Mouse (Mus musculus): ENCODE results near the gene Steap3.

The Steap3 gene

DNA sequence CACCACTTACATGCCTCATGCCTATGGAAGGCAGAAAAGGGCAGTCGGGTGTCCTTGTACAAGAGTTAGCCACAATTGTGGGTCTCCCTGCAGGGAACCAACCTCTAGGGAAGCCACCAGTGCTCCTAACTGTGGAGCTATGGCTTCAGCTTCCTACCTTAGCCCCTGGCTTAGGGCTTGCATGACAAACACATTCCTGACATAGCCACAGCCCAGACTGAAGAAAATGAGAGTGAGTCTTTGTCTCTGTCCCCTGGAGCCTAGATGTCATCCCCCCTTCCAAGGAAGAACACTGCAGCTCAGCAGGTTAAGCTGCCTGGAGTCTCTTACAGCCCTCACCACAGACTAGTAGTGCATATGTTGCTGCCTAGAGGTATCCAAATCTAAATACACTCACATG is 67.7 kb downstream of the Steap3 start:
- no peak for ATAC-seq (ENCODE audit: insufficient number of reproducible peaks, low FRiP score, low TSS enrichment)

DNA sequence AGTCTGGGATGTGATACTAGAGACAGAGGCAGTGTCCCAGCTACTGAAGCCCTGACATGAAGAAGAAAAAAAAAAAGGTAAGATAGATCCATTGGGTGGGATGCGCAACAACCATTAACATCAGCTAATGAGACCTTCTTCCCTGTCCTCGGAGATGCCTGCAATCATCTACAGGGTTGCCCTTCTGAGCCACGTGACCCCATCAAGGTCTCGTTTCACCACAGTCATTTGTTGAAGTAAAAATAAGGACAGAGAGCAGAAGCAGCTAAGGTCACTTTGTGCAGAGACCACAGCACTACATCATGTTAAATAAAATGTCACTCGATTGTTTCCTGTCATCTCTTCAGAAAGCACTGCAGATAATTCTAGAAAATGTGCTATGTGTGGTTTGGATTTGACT is 68.7 kb downstream of the Steap3 start:
- no peak for ATAC-seq (ENCODE audit: insufficient number of reproducible peaks, low FRiP score, low TSS enrichment)

DNA sequence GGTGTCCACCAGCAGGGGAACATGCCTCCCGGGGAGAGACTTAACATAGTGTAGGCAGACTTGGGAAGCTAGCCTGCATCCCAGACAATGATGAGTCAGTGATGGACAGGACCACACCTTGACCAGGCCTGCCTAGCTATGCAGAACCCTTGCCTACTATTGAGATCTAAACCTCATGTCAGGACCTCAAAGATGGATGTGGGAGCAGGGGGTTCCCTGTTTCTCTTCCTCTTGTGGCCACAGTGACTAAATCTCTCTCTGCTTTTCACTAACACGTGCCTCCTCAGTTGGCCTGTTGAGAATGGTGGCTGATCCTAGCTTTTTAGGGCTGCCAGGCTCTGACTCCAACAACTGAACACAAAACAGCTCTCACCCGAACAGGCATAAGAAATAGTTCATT is 70.0 kb downstream of the Steap3 start:
- ATAC-seq (ENCODE audit: insufficient number of reproducible peaks, low FRiP score, low TSS enrichment): no peak

DNA sequence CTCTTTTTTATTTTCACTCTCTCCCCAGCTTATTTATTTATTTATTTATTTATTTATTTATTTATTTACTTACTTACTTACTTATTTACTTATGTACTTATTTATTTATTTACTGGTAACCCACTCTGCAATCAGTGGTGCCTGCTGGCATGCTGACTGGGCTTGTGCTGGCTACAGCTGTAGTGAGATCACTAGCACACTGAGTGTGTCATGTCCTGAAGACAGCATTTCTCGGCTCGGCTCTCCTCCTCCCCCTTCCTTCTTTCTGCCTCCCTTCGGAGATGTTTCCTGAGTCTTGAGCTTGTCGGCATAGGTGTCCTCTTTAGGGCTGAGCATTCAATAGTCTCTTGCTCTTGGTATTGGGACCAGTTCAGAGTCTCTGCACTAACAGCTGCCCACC is 73.6 kb downstream of the Steap3 start:
- no peak for ATAC-seq (ENCODE audit: insufficient number of reproducible peaks, low FRiP score, low TSS enrichment)

DNA sequence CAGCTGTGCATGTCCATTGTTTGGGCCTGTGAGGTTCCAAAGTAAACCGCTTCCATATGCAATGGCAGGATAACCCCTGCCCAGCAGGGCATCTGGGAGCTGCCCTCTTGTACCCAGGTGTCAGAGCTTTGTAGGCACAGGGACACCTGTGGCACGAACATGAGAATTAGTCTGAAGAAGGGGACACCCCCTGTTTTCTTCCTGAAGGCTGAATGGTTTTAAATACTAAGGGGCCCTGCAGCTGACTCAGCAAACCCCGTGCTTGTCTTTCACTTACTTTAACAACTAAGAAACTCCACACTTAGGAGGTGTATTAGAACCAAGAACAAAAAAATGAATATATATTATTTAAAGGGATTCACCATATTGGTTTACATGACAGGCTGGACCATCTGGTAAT is 74.4 kb downstream of the Steap3 start:
- no peak for ATAC-seq (ENCODE audit: insufficient number of reproducible peaks, low FRiP score, low TSS enrichment)

DNA sequence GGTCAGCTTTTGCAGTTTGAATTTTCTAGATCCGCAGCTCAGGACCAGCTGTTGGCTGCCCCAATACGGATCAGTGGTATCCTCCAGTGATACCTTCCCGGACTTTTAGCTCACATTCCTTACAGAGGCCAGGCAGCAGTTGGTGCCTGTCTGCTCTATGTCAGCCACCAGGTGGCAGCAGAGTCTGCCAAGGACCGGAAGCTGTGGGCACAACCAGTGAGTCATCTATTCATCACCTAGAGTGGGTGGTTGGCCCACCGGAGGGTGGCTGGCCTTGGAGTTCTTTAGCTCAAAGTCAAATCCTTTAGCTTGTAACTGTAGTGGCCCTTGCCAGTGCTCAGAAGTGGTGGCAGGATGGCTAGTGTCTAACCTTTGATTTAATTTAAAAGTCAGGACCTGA is 75.3 kb downstream of the Steap3 start:
- peak; percentile 59; the same call in 1 of the 2 replicates for ATAC-seq (ENCODE audit: insufficient number of reproducible peaks, low FRiP score, low TSS enrichment)

DNA sequence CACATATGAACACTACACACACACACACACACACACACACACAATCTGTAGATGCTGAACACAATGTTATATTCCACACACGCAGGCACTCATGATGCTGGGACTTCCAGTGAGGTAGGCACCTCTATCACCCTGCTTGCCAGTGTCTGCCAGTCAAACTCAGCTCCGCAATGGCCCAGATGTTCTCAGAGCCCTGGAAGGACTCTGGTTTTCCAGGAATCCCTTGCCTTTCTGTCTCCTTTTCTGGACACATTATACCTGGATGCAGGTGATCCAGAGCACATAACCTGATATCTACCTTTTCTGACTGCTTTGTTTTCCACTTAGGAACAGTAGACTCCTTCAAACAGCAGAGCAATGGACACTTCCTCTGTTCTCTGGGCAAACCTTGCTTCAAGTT is 75.8 kb downstream of the Steap3 start:
- ATAC-seq (ENCODE audit: insufficient number of reproducible peaks, low FRiP score, low TSS enrichment): no peak

DNA sequence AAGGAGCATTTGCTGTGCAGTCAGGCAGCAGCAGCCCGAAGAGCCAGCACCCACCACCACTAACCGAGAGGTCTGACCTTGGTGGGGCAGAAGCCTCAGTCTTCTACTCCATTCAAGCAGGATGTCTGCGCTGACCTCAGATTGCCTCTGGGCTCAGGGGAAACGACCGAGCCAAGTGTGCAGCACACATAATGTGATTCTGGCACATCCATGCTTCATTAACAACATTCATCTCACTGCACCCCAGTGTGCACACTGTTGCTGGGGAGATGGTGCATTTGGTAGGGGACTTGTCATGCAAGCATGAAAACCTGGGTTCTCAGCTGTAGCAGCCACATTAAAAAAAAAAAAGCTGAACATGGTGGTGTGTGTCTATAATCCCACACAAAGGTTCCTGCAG is 76.6 kb downstream of the Steap3 start:
- ATAC-seq (ENCODE audit: insufficient number of reproducible peaks, low FRiP score, low TSS enrichment): no peak

DNA sequence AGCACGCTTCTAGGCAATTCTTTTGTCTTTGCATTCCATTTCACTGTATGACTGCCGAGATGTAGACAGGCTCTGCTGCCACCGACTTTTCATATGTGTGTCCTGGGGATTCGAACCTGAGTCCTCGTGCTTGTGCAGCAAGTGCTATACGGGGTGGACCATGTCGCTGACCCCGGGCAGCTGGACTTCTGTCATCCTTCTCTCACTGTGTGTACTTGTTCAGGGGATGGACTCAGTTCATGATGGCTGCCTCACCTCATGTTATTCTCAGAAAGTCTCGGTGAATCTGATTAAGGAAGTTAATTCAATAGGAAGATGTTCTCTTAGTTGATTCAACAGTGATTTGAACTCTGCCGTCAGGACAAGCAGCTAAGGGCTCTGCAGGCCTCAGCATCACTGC is 78.9 kb downstream of the Steap3 start:
- ATAC-seq (ENCODE audit: insufficient number of reproducible peaks, low FRiP score, low TSS enrichment): no peak

DNA sequence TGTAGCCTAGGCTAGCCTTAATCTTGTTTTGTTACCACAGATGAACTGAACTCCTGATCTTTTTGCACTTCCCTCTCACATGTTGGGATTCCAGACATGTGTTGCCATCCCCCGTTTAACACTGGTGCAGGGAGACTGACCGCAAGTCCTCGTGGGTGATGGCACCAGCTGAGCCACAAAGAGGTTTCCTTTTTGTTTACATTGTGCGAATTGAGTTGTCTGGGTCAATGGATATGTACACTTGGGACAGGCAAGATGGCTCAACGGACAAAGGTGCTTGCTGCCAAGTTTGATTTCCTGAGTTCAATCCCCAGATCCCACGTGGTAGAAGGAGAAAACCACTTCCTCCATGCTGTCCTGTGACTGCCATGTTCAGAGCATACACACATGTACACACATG is 80.2 kb downstream of the Steap3 start:
- ATAC-seq (ENCODE audit: insufficient number of reproducible peaks, low FRiP score, low TSS enrichment): no peak

DNA sequence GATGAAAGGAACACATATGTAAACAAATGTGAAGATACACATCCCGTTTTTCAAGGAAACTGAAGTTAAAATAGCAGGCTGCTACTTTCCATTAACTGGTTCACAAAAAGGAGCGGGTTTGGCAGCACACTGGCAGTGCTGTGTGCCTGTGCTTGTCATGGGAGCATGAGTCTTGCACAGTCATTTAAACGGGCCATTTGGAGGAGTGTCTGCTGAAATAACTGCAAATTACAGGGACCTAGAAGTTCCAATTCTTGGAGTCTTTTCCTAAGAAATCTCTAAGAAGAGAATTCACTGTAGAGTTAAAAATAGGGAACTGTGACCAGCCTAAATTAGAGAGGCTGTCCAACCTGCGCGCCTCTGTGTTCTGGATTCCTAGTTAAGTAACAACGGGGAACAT is 81.6 kb downstream of the Steap3 start:
- ATAC-seq (ENCODE audit: insufficient number of reproducible peaks, low FRiP score, low TSS enrichment): no peak

DNA sequence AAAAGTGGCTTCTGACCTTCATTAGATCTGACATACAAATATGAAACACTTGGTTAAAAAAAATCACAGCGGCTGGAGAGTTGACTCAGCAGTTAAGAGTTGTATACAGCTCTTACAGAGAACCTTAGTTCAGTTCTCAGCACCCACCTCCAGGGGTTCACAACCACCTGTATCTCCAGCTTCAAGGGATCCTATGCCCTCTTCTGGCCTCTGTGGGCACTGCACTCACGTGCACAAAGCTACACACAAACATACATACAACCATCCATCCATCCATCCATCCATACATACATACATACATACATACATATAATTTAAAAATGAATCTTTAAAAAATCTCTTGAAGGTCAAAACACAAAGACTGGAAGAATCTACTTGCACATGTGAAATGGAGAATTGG is 82.2 kb downstream of the Steap3 start:
- ATAC-seq (ENCODE audit: insufficient number of reproducible peaks, low FRiP score, low TSS enrichment): no peak

DNA sequence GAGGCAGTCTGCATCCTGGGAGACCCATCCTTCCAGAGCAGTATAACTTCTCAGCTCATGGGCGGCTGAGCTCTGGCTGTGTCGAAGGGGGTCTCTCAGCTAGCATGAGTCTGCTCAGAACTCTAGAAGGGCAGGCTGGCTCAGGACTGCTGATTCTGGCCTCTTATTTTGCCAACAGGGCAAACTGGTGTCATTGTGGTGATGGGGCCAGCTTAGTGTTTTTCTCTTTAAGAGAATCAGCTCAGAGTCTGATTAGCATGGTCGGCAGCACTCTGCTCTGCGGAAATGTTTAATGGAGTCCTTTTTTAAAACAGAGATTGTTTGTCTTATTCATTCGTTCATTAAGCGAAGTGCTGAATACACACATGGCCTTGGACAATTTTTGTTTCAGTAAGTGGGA is 83.3 kb downstream of the Steap3 start:
- ATAC-seq (ENCODE audit: insufficient number of reproducible peaks, low FRiP score, low TSS enrichment): no peak

DNA sequence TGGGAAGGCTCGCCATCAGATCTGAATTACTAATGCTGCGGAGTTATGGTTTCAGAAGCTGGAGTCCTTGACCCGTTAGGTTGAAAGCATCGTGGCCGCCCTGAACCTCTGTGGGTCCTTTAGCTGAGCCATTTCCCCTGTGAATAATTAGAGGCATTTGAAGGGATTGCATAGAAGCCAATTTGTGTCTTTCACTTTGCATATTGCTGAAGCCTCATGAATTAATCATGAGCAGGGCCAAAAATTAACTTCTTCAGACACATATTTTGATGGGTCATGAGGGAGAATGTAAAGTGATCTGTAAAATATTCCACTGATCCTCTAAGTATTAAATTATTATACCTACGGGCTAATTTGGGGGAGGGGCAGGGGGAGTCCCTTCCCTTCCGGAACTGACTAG is 85.4 kb downstream of the Steap3 start:
- ATAC-seq (ENCODE audit: insufficient number of reproducible peaks, low FRiP score, low TSS enrichment): no peak

DNA sequence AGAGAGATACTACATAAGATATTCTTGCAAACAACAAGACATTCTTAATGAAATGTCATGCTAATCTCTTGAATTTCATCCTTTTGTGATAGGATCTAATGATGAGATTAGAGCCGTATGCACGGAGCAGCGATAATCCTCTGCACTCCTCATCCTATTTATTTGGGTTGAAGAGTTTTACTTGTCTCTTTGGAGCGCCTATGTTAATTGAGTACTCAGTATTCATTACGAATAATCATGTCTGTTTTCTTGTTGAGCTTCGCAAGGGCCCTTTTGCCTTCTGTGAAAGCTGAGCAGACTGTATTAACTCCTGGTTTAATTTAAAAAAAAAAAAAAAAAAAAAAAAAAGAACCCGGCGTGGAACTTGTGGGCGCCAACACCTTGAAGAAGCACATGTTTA is 85.8 kb downstream of the Steap3 start:
- no peak for ATAC-seq (ENCODE audit: insufficient number of reproducible peaks, low FRiP score, low TSS enrichment)

DNA sequence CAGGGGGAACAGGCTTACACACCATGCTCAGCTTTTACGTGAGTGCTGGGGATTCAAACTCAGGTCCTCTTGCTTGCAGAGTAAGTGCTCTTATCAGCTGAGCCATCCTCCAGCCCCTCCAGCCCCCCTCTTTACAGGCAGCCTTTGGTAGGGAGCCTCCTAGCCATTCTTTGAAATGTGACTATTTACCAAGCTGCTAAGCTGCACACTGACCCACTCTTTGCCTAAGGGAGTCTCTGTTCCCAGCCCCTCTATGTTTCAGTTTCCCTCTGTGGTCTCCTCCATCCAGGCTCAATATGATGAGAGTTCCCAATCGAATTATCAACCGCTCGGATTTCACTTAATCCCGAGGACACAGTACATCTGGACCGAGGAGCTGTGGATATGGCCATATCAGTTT is 86.3 kb downstream of the Steap3 start:
- no peak for ATAC-seq (ENCODE audit: insufficient number of reproducible peaks, low FRiP score, low TSS enrichment)

DNA sequence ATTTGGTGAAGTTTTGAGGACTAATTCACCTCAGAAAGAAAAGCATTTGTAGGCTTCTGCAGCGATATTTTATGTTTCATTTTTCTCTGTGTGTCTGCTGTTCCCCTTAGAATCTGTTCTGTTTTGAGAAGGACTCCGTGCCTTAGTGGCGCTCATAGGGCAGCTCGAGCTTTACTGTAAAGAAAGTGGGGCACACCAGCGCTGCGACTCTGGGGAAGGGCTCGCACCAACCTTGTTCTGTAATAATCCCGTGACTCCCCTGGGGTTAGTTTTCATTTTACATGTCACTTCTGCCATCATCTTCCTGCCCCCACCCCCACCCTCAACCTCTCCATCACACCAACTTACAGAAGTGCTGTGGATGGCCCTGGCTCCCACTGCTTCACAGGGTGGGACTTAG is 95.4 kb downstream of the Steap3 start:
- no peak for ATAC-seq (ENCODE audit: insufficient number of reproducible peaks, low FRiP score, low TSS enrichment)

DNA sequence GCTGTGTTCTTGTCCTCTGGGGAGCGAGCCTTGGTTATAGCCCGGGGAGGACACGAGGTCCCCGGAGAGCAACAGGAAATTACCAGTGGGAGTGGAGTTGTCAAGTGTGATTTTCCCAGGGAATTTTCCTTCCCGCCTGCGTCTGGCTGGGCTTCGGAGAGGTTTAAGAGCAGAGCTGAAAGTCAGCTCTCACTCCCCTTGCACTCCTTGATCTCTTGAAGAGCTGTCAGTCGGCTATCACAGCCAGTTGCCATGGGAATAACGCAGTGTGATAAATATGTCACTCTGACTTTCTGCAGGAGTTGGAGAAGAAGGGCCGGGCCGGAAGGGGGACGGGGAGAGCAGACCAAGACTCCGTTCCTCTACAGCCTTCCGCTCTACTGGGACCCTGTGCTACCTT is 96.2 kb downstream of the Steap3 start:
- no peak for ATAC-seq (ENCODE audit: insufficient number of reproducible peaks, low FRiP score, low TSS enrichment)

DNA sequence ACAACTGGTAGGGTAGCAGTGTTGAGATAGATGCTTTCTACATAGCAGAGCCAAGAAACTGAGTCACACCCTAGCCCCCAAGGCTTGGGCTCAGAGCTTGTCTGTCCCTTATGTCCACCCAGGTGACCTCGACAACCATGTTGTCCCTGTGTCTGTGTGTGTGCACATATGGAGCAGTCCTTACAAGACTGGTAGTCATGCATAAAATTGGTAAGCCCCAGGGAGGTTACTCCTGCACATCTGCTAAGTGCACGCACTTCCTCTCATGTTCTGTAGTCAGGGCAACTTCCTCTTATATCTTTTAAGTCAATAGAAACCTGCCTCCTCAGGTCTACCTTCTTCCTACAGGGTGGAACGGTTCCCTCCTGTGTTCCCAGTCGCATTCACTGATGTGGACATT is 97.5 kb downstream of the Steap3 start:
- no peak for ATAC-seq (ENCODE audit: insufficient number of reproducible peaks, low FRiP score, low TSS enrichment)

DNA sequence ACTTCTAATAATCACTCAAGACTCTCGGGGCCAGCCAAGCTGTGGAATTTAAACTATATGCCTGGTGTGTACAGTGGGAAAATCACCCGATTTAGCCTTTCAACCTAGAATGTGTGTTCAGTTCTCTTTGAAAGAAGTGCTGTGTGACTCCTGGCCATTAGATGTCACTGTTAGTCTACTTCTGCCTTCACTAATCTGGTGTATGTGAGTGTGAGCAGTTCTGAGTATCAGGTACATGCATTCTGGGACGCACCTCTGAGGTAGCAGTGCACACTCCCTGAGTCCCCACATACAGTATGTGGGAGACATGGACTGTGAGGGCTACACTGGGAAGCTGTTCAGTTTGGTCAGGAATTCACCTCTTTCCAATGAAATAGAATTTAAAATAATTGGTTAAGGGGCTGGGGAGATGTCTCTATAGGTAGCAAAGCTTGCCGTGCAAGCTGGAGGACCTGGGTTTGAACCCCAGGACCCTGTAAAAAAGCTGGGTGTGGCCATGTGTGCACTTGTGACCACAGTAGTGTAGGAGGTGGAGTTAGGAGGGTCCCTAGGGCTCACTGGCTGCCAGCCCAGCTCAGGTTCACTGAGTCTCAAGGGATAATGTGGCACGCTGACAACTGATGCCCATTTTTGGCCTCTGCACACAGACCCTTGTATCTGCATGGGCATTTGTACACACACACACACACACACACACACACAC is 100.5 kb downstream of the Steap3 start:
- peak; percentile 23; the same call in 1 of the 2 replicates for ATAC-seq (ENCODE audit: insufficient number of reproducible peaks, low FRiP score, low TSS enrichment)

DNA sequence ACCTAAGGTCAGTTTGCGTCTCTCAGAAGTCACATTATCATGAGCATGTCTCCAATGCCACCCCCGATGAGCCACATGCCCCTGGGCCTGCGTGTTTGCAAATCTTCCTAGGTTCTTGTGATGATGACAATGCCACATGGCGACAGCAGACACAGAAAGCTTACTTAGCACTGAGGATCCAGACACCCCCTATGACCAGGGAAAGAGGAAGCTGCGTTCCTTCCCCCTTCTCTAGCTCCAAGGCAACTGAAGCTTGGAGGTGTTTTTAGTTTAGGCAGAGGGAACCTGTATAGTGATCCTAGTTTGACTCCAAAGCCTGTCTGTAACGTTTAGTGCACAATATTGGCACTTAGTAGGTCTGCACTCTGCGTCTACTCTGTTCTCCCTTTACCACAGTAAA is 102.2 kb downstream of the Steap3 start:
- no peak for ATAC-seq (ENCODE audit: insufficient number of reproducible peaks, low FRiP score, low TSS enrichment)

DNA sequence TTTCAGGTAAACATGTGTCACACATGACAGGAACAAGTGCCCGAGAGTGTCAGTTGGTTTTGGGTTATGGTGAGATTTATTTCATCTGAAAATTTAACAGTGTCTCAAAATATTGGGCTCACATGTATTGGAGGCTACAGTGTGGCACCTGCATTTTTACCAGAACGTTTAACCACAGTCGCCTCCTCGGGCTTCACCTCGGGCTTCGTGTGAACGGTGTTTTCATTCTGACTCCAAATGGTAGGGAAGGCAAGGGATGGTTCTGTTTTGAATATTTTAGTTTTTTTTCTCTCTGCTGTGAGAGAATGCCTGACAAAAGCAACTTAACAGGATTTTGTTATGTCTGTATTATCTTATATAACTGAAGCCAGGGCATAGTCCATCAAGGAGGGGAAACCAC is 103.8 kb downstream of the Steap3 start:
- ATAC-seq (ENCODE audit: insufficient number of reproducible peaks, low FRiP score, low TSS enrichment): no peak

DNA sequence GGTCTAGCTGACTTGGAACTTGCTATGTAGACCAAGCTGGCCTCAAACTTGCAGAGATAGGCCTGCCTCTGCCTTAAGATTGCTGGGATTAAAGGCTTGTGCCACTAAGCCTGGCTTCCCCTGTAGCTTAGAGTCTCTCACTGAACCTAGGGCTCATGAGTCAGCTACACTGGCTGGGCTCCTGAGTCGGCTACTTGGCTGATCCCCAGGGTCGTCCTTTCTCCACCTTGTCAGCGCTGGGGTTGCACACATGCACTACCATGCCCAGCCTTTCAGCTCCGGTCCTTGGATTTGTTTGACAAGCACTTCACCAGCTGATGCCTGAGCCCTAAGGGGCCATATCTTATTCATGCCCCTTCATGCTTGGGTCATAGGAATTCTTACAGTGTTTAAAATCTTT is 104.5 kb downstream of the Steap3 start:
- ATAC-seq (ENCODE audit: insufficient number of reproducible peaks, low FRiP score, low TSS enrichment): no peak
